Mouse (Mus musculus) brain, embryonic 14.5 days (tissue): ENCODE measurements at regions not wholly inside any gene's neighbourhood (a gene's known extent, or its start where the extent isn't known, plus 50 kb on each side); places are given as distances from the start of the nearest gene placed in this dataset.

Experiments
- CTCF ChIP-seq: fragments of 200-500 bp; IDR thresholded peaks from 2 replicates; pipeline ENCODE4 v1.5.1; 2012; ENCODE audit warnings: inconsistent platforms, mild to moderate bottlenecking, moderate library complexity, borderline replicate concordance; ENCODE audit not compliant: insufficient read depth, insufficient read length; ENCODE audit errors: extremely low read depth
- POLR2A ChIP-seq: fragments of 200-500 bp; IDR thresholded peaks from 2 replicates; pipeline ENCODE4 v1.6.1; 2012; ENCODE audit warnings: mild to moderate bottlenecking, inconsistent platforms, borderline replicate concordance; ENCODE audit not compliant: poor library complexity, insufficient read depth, insufficient read length, severe bottlenecking; ENCODE audit errors: extremely low read depth

DNA sequence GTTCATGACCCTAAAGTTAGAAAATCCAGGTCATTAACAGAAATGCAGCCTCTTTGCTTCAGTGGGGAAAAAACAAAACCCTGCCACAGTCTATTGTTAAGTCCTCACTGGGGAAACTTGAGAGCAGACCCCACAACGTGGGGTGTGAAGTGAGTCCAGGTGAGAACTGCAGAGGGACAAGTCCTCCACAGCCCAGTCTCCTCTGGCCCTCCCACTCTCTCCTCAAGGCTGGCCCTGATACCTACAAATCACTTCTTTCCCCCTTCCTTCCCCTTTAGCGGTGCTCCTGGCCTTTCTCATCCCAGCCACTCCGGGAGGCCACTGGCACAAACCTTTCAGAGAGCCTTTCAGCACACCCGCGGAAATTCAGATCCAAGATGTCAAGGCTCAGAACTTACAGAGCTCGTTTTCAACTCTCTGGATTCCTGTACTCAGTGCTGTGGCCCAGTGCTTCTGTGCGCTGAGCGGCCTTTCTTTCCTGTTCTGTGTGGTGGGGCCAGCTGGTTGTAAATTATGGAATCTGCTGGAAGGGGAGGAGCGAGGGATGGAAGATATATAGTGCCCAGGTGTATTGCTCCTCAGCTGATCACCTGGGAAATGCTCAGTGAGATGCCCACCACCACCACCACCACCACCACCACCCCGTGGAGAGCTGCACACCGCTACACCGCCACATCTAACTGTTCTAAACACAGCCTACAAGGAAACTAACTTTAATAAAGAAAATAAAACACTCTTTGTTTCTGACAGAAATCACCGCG lies 566.8 kb downstream of the 1700064H15Rik start:
- TF ChIP-seq CTCF (no peak), POLR2A (no peak)
